Mouse (Mus musculus): ENCODE data around the gene Cd163.
"Not testable (repeated sequence)": the region's sequence is repeated elsewhere in the genome, so short reads cannot be mapped to it uniquely, and the experiment has no call there.

Cd163 gene

GRCm38 (mm10) chr6:124304356-124304755, at the start of gene Cd163:
Cd163 (plus strand) TSS chr6:124304656.
- no peak for DNase-seq (ENCODE audit: low spot score)

GRCm38 (mm10) chr6:124255721-124256470, 48.6 kb upstream of the Cd163 start:
- no peak for DNase-seq (ENCODE audit: low spot score)

GRCm38 (mm10) chr6:124260198-124260931, 44.1 kb upstream of the Cd163 start:
- DNase-seq (ENCODE audit: low spot score) = peak; percentile 29

- DNase-seq (ENCODE audit: low spot score) = peak; percentile 38
Measured at GRCm38 (mm10) chr6:124262696-124263095, 41.8 kb upstream of the Cd163 start.

GRCm38 (mm10) chr6:124273231-124273880, 31.1 kb upstream of the Cd163 start:
- DNase-seq (ENCODE audit: low spot score) = peak; percentile 18

GRCm38 (mm10) chr6:124277641-124278040, 26.8 kb upstream of the Cd163 start:
- no peak for DNase-seq (ENCODE audit: low spot score)

GRCm38 (mm10) chr6:124278291-124278690, 26.2 kb upstream of the Cd163 start:
- no peak for DNase-seq (ENCODE audit: low spot score)

GRCm38 (mm10) chr6:124282731-124283130, 21.7 kb upstream of the Cd163 start:
- no peak for DNase-seq (ENCODE audit: low spot score)

- DNase-seq (ENCODE audit: low spot score) = not testable (repeated sequence)
Measured at GRCm38 (mm10) chr6:124297378-124297777, 7.1 kb upstream of the Cd163 start.

- DNase-seq (ENCODE audit: low spot score) = no peak
Measured at GRCm38 (mm10) chr6:124301447-124302192, 2.8 kb upstream of the Cd163 start.

GRCm38 (mm10) chr6:124308935-124309334, 4.5 kb downstream of the Cd163 start:
- no peak for DNase-seq (ENCODE audit: low spot score)

GRCm38 (mm10) chr6:124312292-124312691, 7.8 kb downstream of the Cd163 start:
- DNase-seq (ENCODE audit: low spot score) = no peak

GRCm38 (mm10) chr6:124320371-124320770, 15.9 kb downstream of the Cd163 start:
- no peak for DNase-seq (ENCODE audit: low spot score)

GRCm38 (mm10) chr6:124321481-124322475, 17.3 kb downstream of the Cd163 start:
- DNase-seq (ENCODE audit: low spot score) = no peak

GRCm38 (mm10) chr6:124328394-124328991, 24.0 kb downstream of the Cd163 start:
- no peak for DNase-seq (ENCODE audit: low spot score)

GRCm38 (mm10) chr6:124329622-124330021, 25.2 kb downstream of the Cd163 start:
- peak; percentile 2 for DNase-seq (ENCODE audit: low spot score)

GRCm38 (mm10) chr6:124345096-124345495, 40.6 kb downstream of the Cd163 start:
- DNase-seq (ENCODE audit: low spot score) = no peak

- DNase-seq (ENCODE audit: low spot score) = no peak
Measured at GRCm38 (mm10) chr6:124346613-124347012, 42.2 kb downstream of the Cd163 start.

GRCm38 (mm10) chr6:124353246-124353645, 48.8 kb downstream of the Cd163 start:
- no peak for DNase-seq (ENCODE audit: low spot score)

GRCm38 (mm10) chr6:124358953-124359352, 54.5 kb downstream of the Cd163 start:
- DNase-seq (ENCODE audit: low spot score) = no peak
